Mouse (Mus musculus): Measurements from ENCODE around the gene Vmn2r27. TPM values are rescaled to one million over a fixed set of nuclear protein-coding genes. Genes with fewer than 3 reads are reported as not detected.

Gene Vmn2r27
- not detected for total RNA-seq (2021)

DNA sequence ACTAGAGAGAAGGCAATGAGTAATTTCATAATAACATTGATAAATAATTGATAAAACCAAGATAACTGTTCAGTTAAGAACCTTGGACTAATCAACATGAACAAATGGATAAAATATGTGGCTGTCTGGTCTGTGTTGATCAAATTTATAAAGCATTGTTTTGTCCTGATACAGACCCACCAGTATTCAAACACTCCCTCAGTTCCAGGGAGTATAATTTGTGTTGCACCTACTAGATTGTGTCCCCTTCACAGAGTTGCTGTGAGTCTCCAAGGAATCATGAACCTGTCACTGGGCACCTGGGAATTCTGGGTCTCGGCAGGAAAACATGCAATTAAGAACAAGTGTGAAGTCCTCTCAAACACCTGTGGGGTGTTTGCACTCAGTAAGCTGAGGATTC lies at the start of gene Vmn2r27:
TSS of gene Vmn2r27 (minus strand) at position 101 of the 400 bp plus-strand sequence.
- DNase-seq = no peak

DNA sequence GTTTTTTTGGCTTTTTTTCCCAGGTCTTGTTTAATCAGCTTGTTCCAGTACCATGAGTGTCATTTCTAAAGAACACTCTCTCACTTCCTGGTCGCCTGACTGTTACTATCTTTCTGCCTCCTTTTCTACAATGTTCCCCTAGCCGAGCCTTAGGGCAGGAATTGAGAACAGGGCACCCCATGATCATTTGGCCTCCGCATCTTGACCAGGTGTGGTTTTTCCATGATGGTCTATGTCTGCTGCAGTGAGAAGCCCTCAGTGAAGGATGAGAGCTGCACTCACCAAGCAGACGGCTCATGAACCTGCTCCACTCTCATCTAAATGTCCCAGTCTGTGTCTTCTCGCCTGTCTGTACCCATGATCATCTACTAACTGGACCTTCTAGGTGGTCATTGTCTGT lies 46.6 kb upstream of the Vmn2r27 start:
- DNase-seq = no peak

DNA sequence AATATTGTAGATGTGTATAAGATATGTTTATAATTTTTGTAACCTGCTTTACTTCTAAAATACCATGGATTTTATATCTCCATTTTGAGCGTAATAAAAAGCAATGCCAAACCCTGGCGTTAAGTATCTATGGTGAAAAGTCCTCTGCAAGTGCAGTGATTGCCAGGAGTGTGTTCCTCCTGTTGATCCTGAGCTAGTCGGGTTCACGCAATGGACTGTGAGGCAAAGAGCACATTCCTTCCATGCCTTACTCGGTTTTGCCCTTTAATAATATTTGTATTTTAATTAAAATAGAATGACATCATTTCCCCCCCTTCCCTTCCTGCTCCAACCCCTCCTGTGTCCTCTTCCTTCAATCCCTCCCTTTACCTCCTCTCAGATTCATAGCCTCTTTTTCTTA lies 46.0 kb upstream of the Vmn2r27 start:
- no peak for DNase-seq

DNA sequence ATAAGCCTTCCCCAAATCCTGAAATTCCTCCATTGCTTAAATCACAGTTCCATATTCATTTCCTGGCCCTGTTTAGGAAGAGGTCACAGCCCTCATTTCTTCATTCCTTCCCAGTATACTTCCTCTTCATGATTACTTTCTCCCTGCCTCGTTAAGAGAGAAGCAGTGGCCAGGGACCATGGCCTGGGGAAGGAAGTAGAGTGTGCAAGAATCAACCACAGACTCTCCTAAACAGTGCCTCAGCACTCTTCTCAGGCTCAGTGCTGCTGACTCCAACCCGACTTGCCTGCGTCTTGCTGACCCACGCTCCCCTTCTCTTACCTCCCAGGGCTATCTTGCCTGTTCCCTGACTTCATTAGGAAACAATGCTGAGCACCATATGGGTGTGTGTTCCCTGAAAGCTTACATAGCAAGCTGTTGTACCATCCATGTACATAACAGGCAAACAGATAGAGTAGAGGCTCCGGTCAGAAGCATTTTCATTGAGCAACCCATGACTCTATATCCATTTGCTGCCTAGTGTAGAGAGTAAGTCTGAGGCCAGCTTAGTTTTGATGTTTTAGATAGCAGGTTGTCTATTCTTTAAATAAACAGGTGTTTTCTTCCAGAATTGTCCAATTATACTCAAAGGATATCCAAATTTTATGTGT lies 41.7 kb upstream of the Vmn2r27 start:
- DNase-seq = no peak

DNA sequence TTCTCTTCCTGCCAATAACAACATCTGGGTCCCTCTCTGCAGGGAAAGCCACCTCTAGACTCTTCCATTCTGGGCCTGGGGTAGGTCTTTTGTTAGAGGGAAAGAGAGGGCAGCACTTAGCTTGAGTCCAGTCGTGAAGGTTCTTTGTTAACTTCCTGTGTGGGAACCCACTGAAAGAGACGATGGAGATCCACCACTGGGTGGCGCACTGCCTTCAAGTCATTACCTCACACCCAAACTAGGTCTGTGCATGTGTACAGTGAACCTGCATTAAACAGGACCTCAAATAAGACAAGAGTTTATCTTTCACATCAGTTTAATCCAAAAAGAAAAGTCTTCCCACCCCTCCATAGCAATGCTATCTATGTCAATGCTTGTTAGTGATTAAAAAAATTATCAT lies 31.0 kb upstream of the Vmn2r27 start:
- DNase-seq = peak; percentile 37 to 60

DNA sequence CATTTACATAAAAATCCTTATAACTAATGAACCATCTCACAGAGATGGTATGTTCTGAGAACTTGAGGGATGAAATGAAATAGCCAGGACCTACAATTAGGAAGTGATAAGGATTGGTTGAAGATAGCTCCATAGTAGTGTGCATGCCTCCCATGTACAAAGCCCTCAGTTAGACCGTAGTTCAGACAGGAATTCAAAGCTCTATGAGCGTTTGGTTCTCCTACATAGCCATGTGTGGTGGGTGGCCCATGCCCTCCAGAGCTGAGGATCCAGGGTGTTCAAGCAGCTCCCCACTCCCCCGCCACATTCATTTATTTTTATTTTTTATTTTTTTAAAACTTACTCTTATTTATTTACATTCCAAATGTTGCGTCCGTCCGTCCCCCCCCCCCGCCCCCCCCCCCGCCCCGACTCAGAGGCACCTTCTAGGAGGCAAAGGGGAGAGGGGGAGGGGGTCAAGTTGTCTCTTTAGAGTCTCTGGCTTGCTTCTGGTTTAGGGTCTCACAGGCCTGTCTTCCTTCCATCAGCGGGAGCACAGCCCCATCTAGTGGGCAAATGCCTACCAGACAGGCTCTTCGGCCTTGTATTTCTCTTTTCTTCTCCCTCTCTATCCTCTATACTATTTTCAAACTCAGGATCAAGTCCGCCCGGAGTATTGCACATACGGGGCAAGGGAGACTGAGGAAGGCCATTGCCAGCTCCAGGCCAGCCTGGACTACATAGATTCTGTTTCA lies 28.7 kb upstream of the Vmn2r27 start:
- peak; percentile 57 to 71 for DNase-seq

DNA sequence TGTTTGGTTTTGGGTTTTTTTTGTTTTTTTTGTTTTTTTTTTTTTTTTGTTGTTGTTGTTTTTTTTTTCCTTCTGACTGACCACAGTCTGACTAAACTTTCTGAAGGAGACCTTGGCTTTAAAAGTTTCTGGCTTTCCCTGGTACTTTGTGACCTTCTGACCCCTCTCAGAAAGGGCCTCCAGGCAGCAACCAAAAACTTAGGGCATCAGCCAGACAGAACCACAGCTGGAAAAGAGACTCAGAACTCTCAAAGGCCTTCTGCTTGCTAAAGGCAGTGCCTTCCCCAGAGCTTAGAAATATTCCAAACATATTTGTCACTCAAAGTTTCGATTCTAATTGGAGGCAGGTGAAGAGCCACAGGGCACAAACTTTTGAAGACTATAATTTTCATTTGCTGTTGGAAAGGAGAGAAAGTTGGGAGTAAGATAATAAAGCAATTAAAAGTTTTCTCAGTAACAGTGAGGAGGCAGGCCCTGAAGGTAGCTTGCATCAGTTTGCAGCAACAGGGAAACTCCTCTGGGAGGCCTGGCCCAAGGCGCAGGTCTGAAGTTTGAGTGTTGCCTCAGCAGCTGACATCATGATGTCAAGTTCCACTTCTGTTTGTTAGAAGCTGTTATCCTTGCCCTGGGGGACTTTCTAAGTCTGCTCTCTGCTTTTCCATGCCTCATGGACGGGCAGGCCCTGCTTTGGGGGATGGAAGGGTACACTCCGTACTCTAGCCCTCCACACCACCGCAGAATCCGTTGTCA lies 24.2 kb upstream of the Vmn2r27 start:
- DNase-seq = no peak

DNA sequence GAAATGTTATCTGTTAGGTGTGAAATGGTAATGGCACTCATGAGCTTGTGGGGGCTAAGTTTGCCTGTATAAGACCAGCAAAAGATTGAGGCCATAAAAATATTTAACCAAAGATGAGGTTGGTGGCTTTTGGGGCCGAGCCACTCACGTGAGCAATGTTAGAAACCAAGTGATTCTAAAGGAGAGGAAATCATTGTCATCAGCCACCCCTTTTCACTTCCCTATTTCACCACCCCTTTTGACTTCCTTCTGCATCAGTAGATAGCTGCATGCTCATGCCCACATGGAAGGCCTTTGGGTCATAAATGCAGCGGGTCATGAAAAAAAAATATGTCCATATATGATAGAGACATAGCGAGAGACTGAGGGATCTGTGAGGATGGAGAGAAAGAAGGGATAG lies 29.5 kb downstream of the Vmn2r27 start:
- DNase-seq = no peak

DNA sequence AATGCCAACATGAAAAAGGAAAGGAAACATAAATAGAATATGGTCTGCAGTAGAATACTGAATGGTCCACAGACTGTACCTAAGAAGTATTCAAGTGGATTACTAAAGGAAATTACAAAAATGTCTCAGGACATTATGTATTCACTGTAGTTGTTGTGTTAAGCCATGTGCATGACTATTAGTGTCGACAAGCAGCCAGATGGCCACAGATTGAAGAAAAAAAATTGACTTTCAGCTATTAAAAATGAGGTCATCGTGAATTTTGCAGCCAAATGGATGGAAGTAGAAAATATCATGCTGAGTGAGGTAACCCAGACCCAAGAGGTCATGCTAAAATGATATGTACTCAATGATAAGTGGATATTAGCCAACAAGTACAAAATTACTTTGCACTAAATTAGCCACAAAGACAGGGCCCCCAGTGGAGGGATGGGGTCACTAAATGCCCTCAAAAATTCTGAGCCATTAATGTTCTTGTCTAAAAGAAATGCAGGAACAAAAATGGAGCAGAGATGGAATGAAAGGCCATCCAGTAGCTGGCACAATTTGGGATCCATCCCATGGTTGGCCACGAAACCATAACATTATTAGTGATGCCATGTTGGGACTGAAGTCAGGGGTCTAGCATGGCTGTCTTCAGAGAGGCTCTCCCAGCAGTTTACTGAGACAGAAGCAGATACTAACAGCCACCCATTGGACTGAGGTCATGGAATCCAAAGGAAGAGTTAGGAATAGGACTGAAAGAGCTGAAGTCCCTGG lies 63.0 kb downstream of the Vmn2r27 start:
- no peak for DNase-seq

DNA sequence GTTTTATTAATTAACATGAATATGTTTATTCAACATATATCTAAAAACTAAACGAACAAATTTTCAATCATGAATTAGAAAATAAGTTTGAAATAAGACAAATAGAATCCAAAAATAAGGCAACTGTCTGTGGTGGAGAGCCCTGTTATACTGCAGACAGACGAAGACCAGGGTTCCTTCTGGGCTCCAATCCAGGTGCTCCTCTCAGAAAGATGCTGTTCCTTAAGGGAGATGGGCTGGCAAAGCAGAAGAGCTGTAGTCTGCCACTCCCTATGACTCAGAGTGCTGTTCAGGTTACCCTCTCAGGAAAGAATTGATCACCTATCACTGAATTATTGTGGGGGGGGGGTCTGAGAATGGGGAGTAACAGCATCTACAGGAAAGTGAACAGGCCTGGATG lies 65.1 kb downstream of the Vmn2r27 start:
- DNase-seq = no peak

DNA sequence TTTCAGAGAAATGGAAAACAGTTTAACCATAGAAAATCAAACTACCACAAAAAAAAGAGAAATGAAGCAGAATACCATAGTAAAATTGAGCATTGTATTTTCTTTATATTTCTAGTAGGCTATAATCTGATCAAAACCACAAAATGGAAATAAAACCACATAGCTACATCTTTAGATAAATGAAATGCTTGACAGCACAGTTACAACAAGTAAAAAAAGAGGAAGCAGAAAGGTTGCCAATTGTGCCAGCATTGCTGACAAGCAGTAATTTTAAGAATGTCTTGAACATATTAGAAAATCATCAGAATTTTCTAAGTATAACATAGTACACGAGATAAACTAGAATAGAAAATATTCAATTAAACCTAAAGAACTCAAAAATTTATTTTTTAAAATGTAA lies 81.8 kb downstream of the Vmn2r27 start:
- no peak for DNase-seq

Other genes starting within 250 kb of the Vmn2r27 start
- gene Vmn2r26, start 207.3 kb downstream of the Vmn2r27 start, total RNA-seq (2021) = not detected
- gene Cd163, start 72.8 kb upstream of the Vmn2r27 start, total RNA-seq (2021) = 1 to 10 TPM; 1.1 to 2.8 TPM
- gene Pex5, start 183.2 kb upstream of the Vmn2r27 start, total RNA-seq (2021) = 10 to 100 TPM; 60.9 to 64.6 TPM
- 100 to 1,000 TPM; 255 to 264 TPM for gene Clstn3, start 232.9 kb upstream of the Vmn2r27 start, total RNA-seq (2021)